In genomic region chr2:173263636-173264330, GRCm38 (mm10) we compare ENCODE assay signal across 10 mouse cellular contexts. TPM values are rescaled to one million over a fixed set of nuclear protein-coding genes. Genes with fewer than 3 reads are reported as not detected.
DNase-seq lines count a peak whose midpoint lies in the region; ATAC-seq and TF ChIP-seq lines count a peak whose summit lies in the region.
"Had no signal": no experiment of that assay in that cellular context is flagged by ENCODE, and none has a peak within 500 bp of the region (broad histone marks: within the 10 kb centered on the region; RNA-seq: fewer than 3 reads in every experiment).

No protein-coding gene starts in this region.

- no peak overlapping the region for H3K4me3 ChIP-seq in heart, embryonic 10.5 days
- H3K4me3 ChIP-seq in C2C12 (ENCODE audit: insufficient read depth, poor library complexity, severe bottlenecking) (no peak overlapping the region), myocyte (peak overlapping the region; percentile 5)
- no peak overlapping the region for H3K4me3 ChIP-seq in forebrain, embryonic 12.5 days (replicated peaks)
- H3K4me3 ChIP-seq: embryonic facial prominence, embryonic 15.5 days; limb, embryonic 15.5 days had no signal

- peaks cover 28% of the 10 kb centered on the region for H3K27me3 ChIP-seq in heart, embryonic 10.5 days (ENCODE audit: insufficient read depth, poor library complexity, severe bottlenecking)
- no peaks in the 10 kb centered on the region for H3K27me3 ChIP-seq in C2C12 (ENCODE audit: control insufficient read depth, insufficient read depth, insufficient read length)
- H3K27me3 ChIP-seq in myocyte (ENCODE audit: control insufficient read depth, insufficient read depth, insufficient read length): no peaks in the 10 kb centered on the region
- no peaks in the 10 kb centered on the region for H3K27me3 ChIP-seq in forebrain, embryonic 12.5 days
- H3K27me3 ChIP-seq: embryonic facial prominence, embryonic 15.5 days; limb, embryonic 15.5 days had no signal

- no peaks in the 10 kb centered on the region for H3K36me3 ChIP-seq in heart, embryonic 10.5 days
- peaks cover 22% of the 10 kb centered on the region for H3K36me3 ChIP-seq in C2C12 (ENCODE audit: control insufficient read depth, insufficient read depth)
- no peaks in the 10 kb centered on the region for H3K36me3 ChIP-seq in myocyte (ENCODE audit: control insufficient read depth, insufficient read depth)
- H3K36me3 ChIP-seq in forebrain, embryonic 12.5 days (replicated peaks): no peaks in the 10 kb centered on the region
- H3K36me3 ChIP-seq: embryonic facial prominence, embryonic 15.5 days; limb, embryonic 15.5 days had no signal

- no peak overlapping the region for H3K9ac ChIP-seq in forebrain, embryonic 12.5 days
- H3K9ac ChIP-seq: embryonic facial prominence, embryonic 15.5 days; limb, embryonic 15.5 days had no signal

- WGBS in heart, embryonic 10.5 days: 62% methylated on average over 11 of the region's 11 CpGs
- WGBS in forebrain, embryonic 12.5 days: 73% methylated on average over 11 of the region's 11 CpGs

- DNase-seq in heart, embryonic 10.5 days (ENCODE audit: low spot score): no peak
- no peak for DNase-seq in heart, postnatal 10 days
- DNase-seq in left cerebral cortex, postnatal 36 days (ENCODE audit: low spot score in 2 of 2): no peak
- no peak for DNase-seq in cerebellum, adult 11-12 months

- H3K79me3 ChIP-seq in C2C12 (ENCODE audit: low read depth): peaks cover 76% of the 10 kb centered on the region

- no peak for TF ChIP-seq CTCF in C2C12 (IDR thresholded peaks at IDR 0.05; ENCODE audit: control insufficient read depth, insufficient read depth, insufficient read length)

- H3K27ac ChIP-seq in heart, embryonic 10.5 days: peak overlapping the region; percentile 42; the same call in 1 of the 2 replicates
- no peak overlapping the region for H3K27ac ChIP-seq in forebrain, embryonic 12.5 days
- H3K27ac ChIP-seq: limb, embryonic 15.5 days had no signal

- intact Hi-C loops in heart, postnatal 10 days (cut with DNase I): no loop called here
- intact Hi-C loops in left cerebral cortex, postnatal 36 days (cut with DNase I): no loop called here

- H3K4me2 ChIP-seq in myocyte (ENCODE audit: low read depth): peak overlapping the region; percentile 88
- no peak overlapping the region for H3K4me2 ChIP-seq in forebrain, embryonic 12.5 days
- H3K4me2 ChIP-seq: embryonic facial prominence, embryonic 15.5 days; limb, embryonic 15.5 days had no signal

- peaks cover 64% of the 10 kb centered on the region for H3K4me1 ChIP-seq in heart, embryonic 10.5 days
- H3K4me1 ChIP-seq in forebrain, embryonic 12.5 days: peaks cover 87% of the 10 kb centered on the region

- no peak for TF ChIP-seq POLR2A in myocyte (IDR thresholded peaks at IDR 0.05; ENCODE audit: insufficient read length, low read depth)

- no peaks in the 10 kb centered on the region for H3K9me3 ChIP-seq in heart, embryonic 10.5 days
- no peaks in the 10 kb centered on the region for H3K9me3 ChIP-seq in forebrain, embryonic 12.5 days
- H3K9me3 ChIP-seq: embryonic facial prominence, embryonic 15.5 days; limb, embryonic 15.5 days had no signal

- peak; percentile 85 for ATAC-seq in inflammation-experienced regulatory T-cells, adult 6 months
- ATAC-seq in forebrain, embryonic 12.5 days (ENCODE audit: low FRiP score): no peak

- H3ac ChIP-seq in C2C12 (ENCODE audit: control insufficient read depth, insufficient read length, low read depth) (no peak overlapping the region), myocyte (ENCODE audit: control insufficient read depth, insufficient read length) (no peak overlapping the region)

- H3K79me2 ChIP-seq in C2C12 (ENCODE audit: control insufficient read depth, insufficient read depth): peaks cover 96% of the 10 kb centered on the region
- peaks cover 89% of the 10 kb centered on the region for H3K79me2 ChIP-seq in myocyte (ENCODE audit: control insufficient read depth, insufficient read depth)

TF ChIP-seq in C2C12, 6 proteins besides CTCF, POLR2A, EP300 and RAD21:
- TF ChIP-seq MAX (IDR thresholded peaks at IDR 0.05) (peak; percentile 95), USF1 (IDR thresholded peaks at IDR 0.05; ENCODE audit: low read depth) (no peak), MYOD1 (IDR thresholded peaks at IDR 0.05; ENCODE audit: control insufficient read depth, insufficient read length, low read depth) (peak; percentile 88), MYOG (IDR thresholded peaks at IDR 0.05; ENCODE audit: control insufficient read depth, extremely low read depth, insufficient read length) (no peak), FOSL1 (IDR thresholded peaks at IDR 0.05; ENCODE audit: insufficient read depth, low read length, poor library complexity, severe bottlenecking) (peak; percentile 95), CEBPB (IDR thresholded peaks at IDR 0.05; ENCODE audit: low read depth) (no peak)

TF ChIP-seq in myocyte, 11 proteins besides CTCF, POLR2A, EP300 and RAD21:
- peak; percentile 73 for TF ChIP-seq TCF12 (IDR thresholded peaks at IDR 0.05; ENCODE audit: insufficient read depth, poor library complexity, severe bottlenecking)
- no peak for TF ChIP-seq REST (IDR thresholded peaks at IDR 0.05; ENCODE audit: insufficient read depth, insufficient read length)
- peak; percentile 62 for TF ChIP-seq TCF3 (IDR thresholded peaks at IDR 0.05; ENCODE audit: insufficient read length, low read depth)
- TF ChIP-seq POLR2AphosphoS2 (IDR thresholded peaks at IDR 0.05; ENCODE audit: insufficient read length, low read depth): peak; percentile 55
- TF ChIP-seq SRF (IDR thresholded peaks at IDR 0.05; ENCODE audit: control insufficient read depth, insufficient read length, low read depth): peak; percentile 5
- 0 out of 2 replicates have a peak, but pooled peaks have one; percentile 1 for TF ChIP-seq CEBPB (IDR thresholded peaks at IDR 0.05; ENCODE audit: insufficient read depth, poor library complexity, severe bottlenecking)
- peak in 1 of 3 experiments; percentile 73 for TF ChIP-seq MYOG (IDR thresholded peaks at IDR 0.05; ENCODE audit: control insufficient read depth in 1 of 3, insufficient read depth in 1 of 3, insufficient read length in 2 of 3, low read depth in 2 of 3)
- TF ChIP-seq E2F4 (IDR thresholded peaks at IDR 0.05; ENCODE audit: insufficient read depth): no peak
- TF ChIP-seq MYOD1 (IDR thresholded peaks at IDR 0.05; ENCODE audit: control insufficient read depth in 1 of 3, insufficient read length in 2 of 3, low read depth in 2 of 3): peak in 2 of 3 experiments; percentile 66 to 91

RNA-seq across cellular contexts. Expression of gene Pmepa1, which starts 12.6 kb away (rescaled TPM):
- 1.4 and 1.9 TPM in 2 replicates for polyA plus RNA-seq in heart, embryonic 10.5 days (2016; fragmentation: Nextera tagmentation; extraction: Ambion mirVana)
- total RNA-seq in heart, postnatal 10 days (2021): 10 to 100 TPM; 55.1 to 57.2 TPM
- polyA plus RNA-seq in C2C12 (2012; fragmentation: generic; extraction: Trizol): 180 TPM
- polyA plus RNA-seq in inflammation-experienced regulatory T-cells, adult 6 months (2017; shearing (Covaris generic)): 10 to 100 TPM in 2 of 3 experiments, 1 to 10 TPM in 1; 4.5 to 16.3 (median 12.8) TPM
- polyA plus RNA-seq in myocyte (2012; fragmentation: generic; extraction: Trizol): 260 TPM
- 10 to 100 TPM; 38.2 to 50.7 TPM for total RNA-seq in left cerebral cortex, postnatal 36 days (2021)
- 3.7 and 4.7 TPM in 2 replicates for polyA plus RNA-seq in forebrain, embryonic 12.5 days (2016; fragmentation: Nextera tagmentation; extraction: Ambion mirVana)

RNA-seq across cellular contexts. Expression of gene Zbp1, which starts 45.1 kb away (rescaled TPM):
- polyA plus RNA-seq in heart, embryonic 10.5 days (2016; fragmentation: Nextera tagmentation; extraction: Ambion mirVana): not detected in 2 replicates
- total RNA-seq in heart, postnatal 10 days (2021): under 1 TPM; 0.25 to 0.41 TPM
- polyA plus RNA-seq in C2C12 (2012; fragmentation: generic; extraction: Trizol): 0.08 TPM
- polyA plus RNA-seq in inflammation-experienced regulatory T-cells, adult 6 months (2017; shearing (Covaris generic)): 100 to 1,000 TPM in 2 of 3 experiments, 10 to 100 TPM in 1; 72.5 to 144 (median 103) TPM
- polyA plus RNA-seq in myocyte (2012; fragmentation: generic; extraction: Trizol): 1.1 TPM
- total RNA-seq in left cerebral cortex, postnatal 36 days (2021): not detected
- 0.34 TPM in 1 of 2 replicates, not detected in the other for polyA plus RNA-seq in forebrain, embryonic 12.5 days (2016; fragmentation: Nextera tagmentation; extraction: Ambion mirVana)

Comparison
In these comparisons a context has a peak if more than half of its experiments do, and no peak if none do; other contexts are left out.
1. RNA of gene Pmepa1, which starts 12.6 kb away (polyA plus RNA-seq): 260 TPM in myocyte (single experiment) and 180 TPM in C2C12 (single experiment); 4.5 to 16.3 TPM in inflammation-experienced regulatory T-cells, adult 6 months, 3.7 to 4.7 TPM in forebrain, embryonic 12.5 days and 1.4 to 1.9 TPM in heart, embryonic 10.5 days; every median in the first group is over 10 times any median in the second.
2. RNA of gene Zbp1, which starts 45.1 kb away (polyA plus RNA-seq): 72.5 to 144 TPM in inflammation-experienced regulatory T-cells, adult 6 months; 1.1 TPM in myocyte (single experiment), 0.34 TPM in forebrain, embryonic 12.5 days, 0.08 TPM in C2C12 (single experiment) and not detected in heart, embryonic 10.5 days; every median in the first group is over 10 times any median in the second.